Mouse (Mus musculus) MEL (cell line): ENCODE measurements at regions not wholly inside any gene's neighbourhood (a gene's known extent, or its start where the extent isn't known, plus 50 kb on each side); places are given as distances from the start of the nearest gene placed in this dataset.

ENCODE experiments used
- DNase-seq: peaks from one replicate; pipeline ENCODE4 v3.0.0; 2011; ENCODE audit warnings: low read depth, low spot score
- H3K27ac ChIP-seq: 2 replicates; pipeline ENCODE4 v1.5.1; 2012; ENCODE audit warnings: low read depth, mild to moderate bottlenecking, control low read depth, low read length, moderate library complexity; ENCODE audit not compliant: control insufficient read depth
- H3K27me3 ChIP-seq, 2 experiments: fragments of 150-350 bp in 1 of 2; sonication (generic) in 1 of 2; 2 replicates each; pipeline ENCODE4 v1.6.1; 2012; ENCODE audit warnings: low read length in 2 of 2, mild to moderate bottlenecking in 2 of 2, improper control_type of control experiment in 1 of 2, moderate library complexity in 1 of 2; ENCODE audit not compliant: insufficient read depth in 2 of 2, control insufficient read depth in 1 of 2
- H3K36me3 ChIP-seq, 2 experiments: 2 replicates each; pipeline ENCODE4 v1.6.1; 2012 to 2014; ENCODE audit warnings: low read length in 2 of 2, improper control_type of control experiment in 1 of 2, inconsistent platforms in 1 of 2, mild to moderate bottlenecking in 1 of 2; ENCODE audit not compliant: insufficient read depth in 2 of 2, control insufficient read depth in 1 of 2
- H3K4me1 ChIP-seq, 2 experiments: fragments of 150-350 bp in 1 of 2; sonication (generic) in 1 of 2; 2 replicates each; pipeline ENCODE4 v1.6.1; 2012; ENCODE audit warnings: low read length in 2 of 2, improper control_type of control experiment in 1 of 2, mild to moderate bottlenecking in 1 of 2; ENCODE audit not compliant: insufficient read depth in 2 of 2, control insufficient read depth in 1 of 2
- H3K4me3 ChIP-seq, 2 experiments: fragments of 150-350 bp in 1 of 2; sonication (generic) in 1 of 2; 2 replicates each; pipeline ENCODE4 v1.5.1; 2012; ENCODE audit warnings: low read depth in 2 of 2, low read length in 2 of 2, mild to moderate bottlenecking in 2 of 2, moderate library complexity in 2 of 2, control low read depth in 1 of 2, improper control_type of control experiment in 1 of 2; ENCODE audit not compliant: control insufficient read depth in 1 of 2, insufficient read depth in 1 of 2
- H3K79me2 ChIP-seq: 2 replicates; pipeline ENCODE4 v1.6.1; 2012; ENCODE audit warnings: mild to moderate bottlenecking, low read length, moderate library complexity; ENCODE audit not compliant: control insufficient read depth, poor library complexity, insufficient read depth
- H3K9ac ChIP-seq: 2 replicates; pipeline ENCODE4 v1.6.1; 2012; ENCODE audit warnings: low read depth, mild to moderate bottlenecking, control low read depth, low read length, moderate library complexity; ENCODE audit not compliant: control insufficient read depth, poor library complexity, severe bottlenecking
- H3K9me3 ChIP-seq: fragments of 150-350 bp; sonication (generic); replicated peaks from 2 replicates; pipeline ENCODE4 v1.6.1; 2012; ENCODE audit warnings: mild to moderate bottlenecking, low read length, improper control_type of control experiment, moderate library complexity; ENCODE audit not compliant: insufficient read depth
- BHLHE40 ChIP-seq: IDR thresholded peaks from 2 replicates; pipeline ENCODE4 v1.6.1; 2012; ENCODE audit warnings: low read depth, mild to moderate bottlenecking, inconsistent platforms, low read length, improper control_type of control experiment, borderline replicate concordance
- CHD1 ChIP-seq: IDR thresholded peaks from 2 replicates; pipeline ENCODE4 v1.6.1; 2012; ENCODE audit warnings: low read depth, mild to moderate bottlenecking, inconsistent platforms, low read length, improper control_type of control experiment
- E2F4 ChIP-seq: IDR thresholded peaks from 2 replicates; pipeline ENCODE4 v1.6.1; 2011; ENCODE audit warnings: low read depth, low read length, improper control_type of control experiment, borderline replicate concordance
- ELF1 ChIP-seq: IDR thresholded peaks from 2 replicates; pipeline ENCODE4 v1.6.1; 2014; ENCODE audit warnings: low read depth, mild to moderate bottlenecking, inconsistent platforms, low read length, improper control_type of control experiment, moderate library complexity
- EP300 ChIP-seq, 2 experiments: IDR thresholded peaks; 2 replicates each; pipeline ENCODE4 v1.6.1; 2011; ENCODE audit warnings: improper control_type of control experiment in 2 of 2, low read length in 2 of 2, low read depth in 1 of 2, mild to moderate bottlenecking in 1 of 2
- GABPA ChIP-seq: IDR thresholded peaks from 2 replicates; pipeline ENCODE4 v1.6.1; 2012; ENCODE audit warnings: low read depth, mild to moderate bottlenecking, inconsistent platforms, low read length, improper control_type of control experiment, moderate library complexity
- GATA1 ChIP-seq: IDR thresholded peaks from 2 replicates; pipeline ENCODE4 v1.6.1; 2011; ENCODE audit warnings: low read depth, low read length, improper control_type of control experiment
- JUND ChIP-seq: IDR thresholded peaks from 2 replicates; pipeline ENCODE4 v1.6.1; 2011; ENCODE audit warnings: low read depth, mild to moderate bottlenecking, improper control_type of control experiment, low read length
- KAT2A ChIP-seq: conservative IDR thresholded peaks from 2 replicates; pipeline ENCODE4 v1.6.1; 2012; ENCODE audit warnings: low read depth, low read length, improper control_type of control experiment, inconsistent platforms
- MAFK ChIP-seq: IDR thresholded peaks from 2 replicates; pipeline ENCODE4 v1.6.1; 2011; ENCODE audit warnings: low read depth, mild to moderate bottlenecking, low read length, improper control_type of control experiment, borderline replicate concordance
- MAX ChIP-seq: IDR thresholded peaks from 2 replicates; pipeline ENCODE4 v1.6.1; 2011; ENCODE audit warnings: low read length, improper control_type of control experiment
- MEF2A ChIP-seq: IDR thresholded peaks from 2 replicates; pipeline ENCODE4 v1.6.1; 2014; ENCODE audit warnings: low read depth, mild to moderate bottlenecking, inconsistent platforms, low read length, improper control_type of control experiment; ENCODE audit not compliant: poor library complexity, insufficient replicate concordance, severe bottlenecking; ENCODE audit errors: extremely low read depth
- MXI1 ChIP-seq: IDR thresholded peaks from 2 replicates; pipeline ENCODE4 v1.6.1; 2011; ENCODE audit warnings: mild to moderate bottlenecking, low read depth, low read length, improper control_type of control experiment
- MYB ChIP-seq: IDR thresholded peaks from 2 replicates; pipeline ENCODE4 v1.6.1; 2011; ENCODE audit warnings: mild to moderate bottlenecking, low read depth, low read length, improper control_type of control experiment
- POLR2A ChIP-seq, 2 experiments: IDR thresholded peaks; 2 replicates each; pipeline ENCODE4 v1.6.1; 2011 to 2012; ENCODE audit warnings: low read length in 2 of 2, mild to moderate bottlenecking in 2 of 2, control low read depth in 1 of 2, improper control_type of control experiment in 1 of 2, low read depth in 1 of 2, moderate library complexity in 1 of 2; ENCODE audit not compliant: control insufficient read depth in 1 of 2, insufficient read depth in 1 of 2, poor library complexity in 1 of 2
- POLR2AphosphoS2 ChIP-seq: IDR thresholded peaks from 2 replicates; pipeline ENCODE4 v1.6.1; 2011; ENCODE audit warnings: low read length, improper control_type of control experiment
- TAL1 ChIP-seq: IDR thresholded peaks from 2 replicates; pipeline ENCODE4 v1.6.1; 2012; ENCODE audit warnings: mild to moderate bottlenecking, inconsistent platforms, low read length, moderate library complexity, mixed read lengths
- USF1 ChIP-seq: IDR thresholded peaks from 2 replicates; pipeline ENCODE4 v1.6.1; 2014; ENCODE audit warnings: low read depth, mild to moderate bottlenecking, inconsistent platforms, low read length, improper control_type of control experiment, moderate library complexity
- USF2 ChIP-seq, 2 experiments: IDR thresholded peaks; 2 replicates each; pipeline ENCODE4 v1.6.1; 2011 to 2012; ENCODE audit warnings: improper control_type of control experiment in 2 of 2, low read length in 2 of 2, borderline replicate concordance in 1 of 2, inconsistent platforms in 1 of 2, low read depth in 1 of 2, mild to moderate bottlenecking in 1 of 2; ENCODE audit not compliant: insufficient read depth in 1 of 2
- ZC3H11A ChIP-seq: IDR thresholded peaks from 2 replicates; pipeline ENCODE4 v1.6.1; 2012; ENCODE audit warnings: low read depth, mild to moderate bottlenecking, inconsistent platforms, low read length, improper control_type of control experiment

DNA sequence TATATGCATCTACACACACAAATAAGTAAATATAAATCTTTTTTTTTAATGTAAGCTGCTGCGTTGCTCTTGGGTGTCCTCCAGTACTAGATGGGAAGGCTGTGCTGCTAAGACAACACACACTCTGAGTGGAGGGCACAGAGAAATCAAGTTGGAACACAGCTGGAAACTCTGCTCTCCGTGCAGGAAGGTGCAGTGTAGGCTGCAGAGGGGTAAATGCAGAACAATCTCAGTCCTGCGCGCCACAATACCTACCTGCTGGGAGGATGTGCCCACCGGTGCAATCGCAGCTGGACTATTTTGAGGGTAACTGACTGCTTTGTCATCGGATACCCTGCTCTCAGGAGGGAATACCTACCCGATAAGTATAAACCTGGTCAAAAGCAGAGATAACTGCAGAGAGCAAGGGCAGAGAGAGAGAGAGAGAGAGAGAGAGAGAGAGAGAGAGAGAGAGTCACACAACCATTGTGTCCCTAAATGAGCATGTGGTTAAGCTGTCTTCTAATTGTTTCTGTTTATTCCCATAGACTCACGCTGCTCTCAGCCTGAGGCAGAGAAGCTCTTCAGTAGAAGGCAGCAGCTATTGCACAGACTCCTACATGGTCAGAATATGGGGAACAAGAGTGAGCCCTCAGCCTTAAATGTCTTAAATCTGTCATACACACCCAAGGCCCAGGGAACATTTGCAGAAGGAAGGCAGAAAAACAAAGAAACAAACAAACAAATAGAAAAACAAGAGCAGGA lies 167.9 kb upstream of the Jade1 start:
- no peaks in the 10 kb centered on the region for H3K36me3 ChIP-seq
- no peaks in the 10 kb centered on the region for H3K4me1 ChIP-seq
- H3K27ac ChIP-seq: no peak overlapping the region
- TF ChIP-seq CHD1 (no peak), POLR2AphosphoS2 (no peak), TAL1 (no peak), GABPA (no peak), MAFK (no peak), USF1 (no peak), KAT2A (no peak), POLR2A (IDR thresholded peaks at IDR 0.05; ENCODE audit: control insufficient read depth in 1 of 2, insufficient read depth in 1 of 2, low read depth in 1 of 2, low read length in 2 of 2, poor library complexity in 1 of 2) (no peak), USF2 (IDR thresholded peaks at IDR 0.05; ENCODE audit: borderline replicate concordance in 1 of 2, insufficient read depth in 1 of 2, low read depth in 1 of 2, low read length in 2 of 2) (no peak), ELF1 (no peak), JUND (no peak), BHLHE40 (no peak), E2F4 (no peak), MYB (no peak), ZC3H11A (no peak), MXI1 (no peak), MEF2A (no peak)
- H3K9me3 ChIP-seq: no peaks in the 10 kb centered on the region
- H3K9ac ChIP-seq: no peak overlapping the region
- DNase-seq: no peak
- no peak overlapping the region for H3K4me3 ChIP-seq
- no peaks in the 10 kb centered on the region for H3K27me3 ChIP-seq
- H3K79me2 ChIP-seq: no peaks in the 10 kb centered on the region

DNA sequence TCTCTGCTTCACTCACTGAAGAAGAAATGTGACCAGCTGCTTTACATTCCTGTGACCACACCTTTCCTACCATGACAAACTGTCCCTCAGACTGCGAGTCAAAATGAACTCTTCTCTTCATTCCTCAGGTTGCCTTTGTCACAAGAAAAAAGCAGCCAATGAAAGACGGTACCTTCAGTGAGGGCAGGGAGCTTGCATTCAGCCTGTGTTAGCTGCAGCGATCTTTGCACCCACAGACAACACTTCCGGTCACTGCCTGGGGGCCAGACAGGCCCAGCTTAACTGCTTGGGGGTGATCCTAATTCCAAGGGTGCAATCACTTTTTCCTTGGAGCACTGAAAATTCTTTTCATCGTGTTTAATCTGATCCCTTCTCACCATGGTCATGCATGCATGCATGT lies 169.2 kb upstream of the Jade1 start:
- Histone ChIP-seq H3K27ac (no peak overlapping the region), H3K4me1 (no peaks in the 10 kb centered on the region), H3K9me3 (no peaks in the 10 kb centered on the region), H3K36me3 (no peaks in the 10 kb centered on the region), H3K9ac (no peak overlapping the region), H3K27me3 (no peaks in the 10 kb centered on the region), H3K4me3 (no peak overlapping the region), H3K79me2 (no peaks in the 10 kb centered on the region)
- TF ChIP-seq EP300 (IDR thresholded peaks at IDR 0.05; ENCODE audit: low read depth in 1 of 2, low read length in 2 of 2): no peak
- TF ChIP-seq USF2 (IDR thresholded peaks at IDR 0.05; ENCODE audit: borderline replicate concordance in 1 of 2, insufficient read depth in 1 of 2, low read depth in 1 of 2, low read length in 2 of 2): no peak
- no peak for TF ChIP-seq USF1
- no peak for TF ChIP-seq MAX
- TF ChIP-seq GATA1: no peak
- TF ChIP-seq TAL1: no peak
- no peak for DNase-seq
